Mouse (Mus musculus): Measurements from ENCODE around the gene Klrb1f. TPM values are rescaled to one million over a fixed set of nuclear protein-coding genes. Genes with fewer than 3 reads are reported as not detected.

The Klrb1f gene
- total RNA-seq, 2 experiments from 2014 or later = not detected

Other genes with a start within 250 kb of the Klrb1f start
- gene Gm44511, start 219.6 kb upstream of the Klrb1f start, total RNA-seq (2021) = not detected
- gene Klrb1b, start 219.6 kb upstream of the Klrb1f start, total RNA-seq (2021) = under 1 TPM; 0.21 to 0.45 TPM
- under 1 TPM in 1 of 2 experiments, not detected in 1; 0.62 TPM for gene Clec2i, start 158.3 kb upstream of the Klrb1f start, total RNA-seq (2021)
- 1 to 10 TPM in 1 of 2 experiments, under 1 TPM in 1; 0.45 to 1.4 TPM for gene BC035044, start 154.8 kb upstream of the Klrb1f start, total RNA-seq (2021)
- gene Clec2g, start 111.5 kb upstream of the Klrb1f start, total RNA-seq (2021) = 1 to 10 TPM; 2.2 to 3.1 TPM
- not detected for gene Clec2e, start 55.0 kb downstream of the Klrb1f start, total RNA-seq (2021)
- gene Clec2d, start 134.7 kb downstream of the Klrb1f start, total RNA-seq (2021) = 10 to 100 TPM; 32.0 to 46.1 TPM
- gene Cd69, start 229.5 kb downstream of the Klrb1f start, total RNA-seq (2021) = 1 to 10 TPM in 1 of 2 experiments, under 1 TPM in 1; 0.17 to 1.6 TPM

Data from heart, adult 18-20 months (tissue).